Mouse (Mus musculus) embryonic fibroblast, embryonic 13.5 days (primary cell): ENCODE measurements around the gene Sparcl1.

Experiments used
- CTCF ChIP-seq: IDR thresholded peaks from 2 replicates; pipeline ENCODE4 v1.5.1; 2011; ENCODE audit warnings: mild to moderate bottlenecking, control low read depth, low read length, moderate library complexity, borderline replicate concordance; ENCODE audit not compliant: insufficient read depth
- POLR2A ChIP-seq: IDR thresholded peaks from 2 replicates; pipeline ENCODE4 v1.6.1; 2011; ENCODE audit warnings: low read depth, mild to moderate bottlenecking, control low read depth, low read length, moderate library complexity

GRCm38 (mm10) chr5:104077508-104077907 lies 36.0 kb downstream of the Sparcl1 start, which contains the start of gene Gm17660:
- TF ChIP-seq CTCF (no peak), POLR2A (no peak)
